In the genomic region with DNA sequence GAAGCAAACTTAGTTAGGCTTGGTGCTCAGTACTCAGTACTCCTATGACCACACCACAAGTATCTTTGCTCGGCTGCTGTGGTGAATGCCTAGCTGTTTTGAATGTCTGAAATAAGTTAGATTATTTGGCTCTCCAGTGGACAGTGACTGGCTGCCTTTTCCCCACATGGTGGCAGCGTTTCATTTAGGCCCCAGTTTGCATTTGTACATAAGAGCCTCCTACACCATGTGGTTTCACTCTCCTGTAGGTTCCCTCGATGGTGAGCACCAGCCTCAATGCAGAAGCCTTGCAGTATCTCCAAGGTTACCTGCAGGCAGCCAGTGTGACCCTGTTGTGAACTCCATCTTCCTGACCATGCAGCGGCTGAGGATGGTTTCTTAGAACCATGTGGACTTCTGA, we compare ENCODE assay signal across 8 mouse cellular contexts. TPM values are rescaled to one million over a fixed set of nuclear protein-coding genes. Genes with fewer than 3 reads are reported as not detected.
DNase-seq lines count a peak whose midpoint lies in the region; ATAC-seq and TF ChIP-seq lines count a peak whose summit lies in the region.

No protein-coding gene starts in this region.

- no peak overlapping the region for H3K4me3 ChIP-seq in heart, embryonic 15.5 days
- no peak overlapping the region for H3K4me3 ChIP-seq in limb, embryonic 14.5 days (replicated peaks; ENCODE audit: low read length)

- no peaks in the 10 kb centered on the region for H3K9me3 ChIP-seq in heart, embryonic 15.5 days (replicated peaks)
- no peaks in the 10 kb centered on the region for H3K9me3 ChIP-seq in limb, embryonic 14.5 days (ENCODE audit: control insufficient read depth, low read length)

- 0 out of 2 replicates have a peak, but pooled peaks have one; percentile 10 for ATAC-seq in heart, embryonic 15.5 days (replicated peaks; ENCODE audit: insufficient number of reproducible peaks, insufficient read depth, low FRiP score, low read depth)
- 0 out of 2 replicates have a peak, but pooled peaks have one; percentile 9 for ATAC-seq in limb, embryonic 14.5 days (ENCODE audit: low FRiP score, low read depth)
- no peak for ATAC-seq in inflammation-experienced regulatory T-cells, adult 6 months

- intact Hi-C loops in heart, postnatal 36 days (cut with DNase I): no loop called here

- 52% methylated on average over 4 of the region's 4 CpGs for WGBS in heart, embryonic 15.5 days
- 57% methylated on average over 4 of the region's 4 CpGs for WGBS in limb, embryonic 14.5 days

- no peaks in the 10 kb centered on the region for H3K4me1 ChIP-seq in heart, embryonic 15.5 days (replicated peaks)
- H3K4me1 ChIP-seq in limb, embryonic 14.5 days (ENCODE audit: control insufficient read depth, insufficient read depth, low read length): no peaks in the 10 kb centered on the region

- no peak overlapping the region for H3K9ac ChIP-seq in heart, embryonic 15.5 days
- no peak overlapping the region for H3K9ac ChIP-seq in limb, embryonic 14.5 days (ENCODE audit: low read depth, low read length, severe bottlenecking)

- TF ChIP-seq POLR2A in limb, embryonic 14.5 days (IDR thresholded peaks at IDR 0.05; ENCODE audit: borderline replicate concordance, extremely low read depth, insufficient read depth, insufficient read length): no peak

- no peaks in the 10 kb centered on the region for H3K27me3 ChIP-seq in heart, embryonic 15.5 days
- H3K27me3 ChIP-seq in limb, embryonic 14.5 days (ENCODE audit: control insufficient read depth, insufficient read depth, low read length): no peaks in the 10 kb centered on the region

- H3K4me2 ChIP-seq in heart, embryonic 15.5 days: no peak overlapping the region
- H3K4me2 ChIP-seq in limb, embryonic 14.5 days (replicated peaks; ENCODE audit: low read depth, low read length, severe bottlenecking): no peak overlapping the region

- peaks cover 90% of the 10 kb centered on the region for H3K36me3 ChIP-seq in heart, embryonic 15.5 days
- peaks cover 93% of the 10 kb centered on the region for H3K36me3 ChIP-seq in limb, embryonic 14.5 days (ENCODE audit: control insufficient read depth, insufficient read depth, low read length)

- DNase-seq in heart, postnatal 36 days: no peak
- DNase-seq in 416B (ENCODE audit: low read depth): peak; percentile 79
- DNase-seq in brain, adult 2 months (ENCODE audit: low read depth, low spot score): peak; percentile 55
- DNase-seq in limb, embryonic 14.5 days (ENCODE audit: low spot score): peak; percentile 25
- peak; percentile 26 for DNase-seq in yolk sac, embryonic 10.5 days (ENCODE audit: low spot score)
- no peak for DNase-seq in gastrocnemius, adult 18-20 months (ENCODE audit: low spot score)

- H3K27ac ChIP-seq in heart, embryonic 15.5 days: no peak overlapping the region
- no peak overlapping the region for H3K27ac ChIP-seq in limb, embryonic 14.5 days (replicated peaks; ENCODE audit: low read depth, low read length)

RNA-seq across cellular contexts. Expression of a gene that starts 39.6 kb away (rescaled TPM):
- 70.0 and 82.1 TPM in 2 replicates for polyA plus RNA-seq in heart, embryonic 15.5 days (2015; fragmentation: Nextera tagmentation; extraction: Ambion mirVana)
- total RNA-seq in heart, postnatal 36 days (2021): 10 to 100 TPM; 39.8 to 41.1 TPM
- polyA plus RNA-seq in limb, embryonic 14.5 days (2012; rRNA removed): 66.4 and 69.8 TPM in 2 replicates
- 108 and 114 TPM in 2 replicates for polyA plus RNA-seq in limb, embryonic 14.5 days (2014; fragmentation: Nextera tagmentation; extraction: Ambion mirVana)
- total RNA-seq in gastrocnemius, adult 18-20 months (2021): 10 to 100 TPM; 51.8 to 59.6 TPM
- polyA plus RNA-seq in inflammation-experienced regulatory T-cells, adult 6 months (2017; shearing (Covaris generic)): 10 to 100 TPM; 58.2 to 87.3 (median 67.6) TPM

RNA-seq across cellular contexts. Expression of a gene that starts 50.6 kb away (rescaled TPM):
- 50.9 and 57.6 TPM in 2 replicates for polyA plus RNA-seq in heart, embryonic 15.5 days (2015; fragmentation: Nextera tagmentation; extraction: Ambion mirVana)
- 10 to 100 TPM; 44.5 to 45.1 TPM for total RNA-seq in heart, postnatal 36 days (2021)
- 64.0 and 71.4 TPM in 2 replicates for polyA plus RNA-seq in limb, embryonic 14.5 days (2012; rRNA removed)
- polyA plus RNA-seq in limb, embryonic 14.5 days (2014; fragmentation: Nextera tagmentation; extraction: Ambion mirVana): 88.8 and 96.5 TPM in 2 replicates
- total RNA-seq in gastrocnemius, adult 18-20 months (2021): 10 to 100 TPM; 35.7 to 38.2 TPM
- 10 to 100 TPM; 32.9 to 54.0 (median 51.8) TPM for polyA plus RNA-seq in inflammation-experienced regulatory T-cells, adult 6 months (2017; shearing (Covaris generic))

Comparison
In these comparisons a context has a peak if more than half of its experiments do, and no peak if none do; other contexts are left out.
1. DNase-seq: peak in 416B (single experiment), brain, adult 2 months (single experiment), limb, embryonic 14.5 days (single experiment) and yolk sac, embryonic 10.5 days (single experiment); none in heart, postnatal 36 days (0 of 2) and gastrocnemius, adult 18-20 months (single experiment).